Mouse (Mus musculus): ENCODE measurements at regions not wholly inside any gene's neighbourhood (a gene's known extent, or its start where the extent isn't known, plus 50 kb on each side); places are given as distances from the start of the nearest gene placed in this dataset.
"Not testable (repeated sequence)": the region's sequence is repeated elsewhere in the genome, so short reads cannot be mapped to it uniquely, and the experiment has no call there.

DNA sequence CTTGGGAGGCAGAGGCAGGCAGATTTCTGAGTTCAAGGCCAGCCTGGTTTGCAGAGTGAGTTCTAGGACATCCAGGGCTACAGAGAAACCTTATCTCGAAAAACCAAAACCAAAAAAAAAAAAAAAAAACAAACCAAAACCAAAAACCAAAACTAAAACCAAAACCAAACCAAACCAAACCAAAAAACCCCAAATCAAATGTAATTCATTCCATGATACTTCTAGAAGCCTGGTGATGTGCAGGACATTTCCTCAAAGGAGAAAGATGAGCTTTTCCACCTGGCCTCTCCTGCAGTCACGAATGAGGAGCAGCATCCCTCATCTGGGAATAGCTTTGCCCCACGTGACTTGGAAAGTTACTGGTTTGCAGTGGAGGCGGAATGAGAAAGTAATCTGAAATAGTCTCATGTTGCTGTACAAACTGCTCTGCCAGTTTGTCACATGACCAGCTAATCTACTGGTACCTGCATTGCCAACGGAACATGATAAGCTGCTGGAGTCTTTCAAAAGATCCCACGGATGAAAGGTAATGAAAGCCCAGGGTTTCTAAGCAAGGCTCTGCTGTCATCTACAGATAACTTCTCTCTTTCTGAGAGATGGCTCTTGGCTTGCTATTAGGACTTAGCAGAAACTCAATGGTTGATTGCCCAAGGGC is 127.8 kb upstream of the Max start:
- DNase-seq (ENCODE audit: low read depth, low spot score): no peak

DNA sequence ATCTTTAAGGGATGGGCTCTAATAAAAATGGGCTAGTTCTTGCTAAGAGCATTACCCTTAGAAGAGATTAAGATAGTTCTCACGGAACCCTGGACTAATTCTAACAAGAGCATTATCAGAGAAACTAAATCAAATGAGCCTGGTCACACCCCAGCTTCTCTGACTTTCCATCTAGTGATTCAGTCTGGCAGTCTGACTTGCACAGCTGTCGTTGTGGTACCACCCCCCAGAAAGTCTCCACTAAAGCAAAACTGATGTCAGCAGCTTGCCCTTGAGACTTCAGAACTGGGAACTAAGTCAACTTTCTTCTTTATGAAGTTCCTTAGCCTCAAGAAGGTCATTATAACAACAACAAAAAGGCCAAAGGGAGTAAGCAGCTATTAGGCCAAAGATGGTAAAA is 126.5 kb upstream of the Max start:
- no peak for DNase-seq (ENCODE audit: low read depth, low spot score)

DNA sequence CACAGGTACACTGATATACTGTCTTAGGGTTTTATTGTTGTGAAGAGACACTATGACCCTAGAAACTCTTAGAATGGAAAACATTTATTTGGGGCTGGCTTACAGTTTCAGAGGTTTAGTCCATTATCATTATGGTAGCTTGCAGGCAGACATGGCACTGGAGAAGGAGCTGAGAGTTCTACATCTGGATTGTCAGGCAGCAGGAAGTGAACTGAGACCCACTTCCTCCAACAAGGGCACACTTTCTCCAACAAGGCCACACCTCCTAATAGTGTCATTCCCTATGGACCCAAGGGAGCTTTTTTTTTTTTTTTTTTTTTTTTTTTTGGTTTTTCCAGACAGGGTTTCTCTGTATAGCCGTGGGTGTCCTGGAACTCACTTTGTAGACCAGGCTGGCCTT is 124.9 kb upstream of the Max start:
- not testable (repeated sequence) for DNase-seq (ENCODE audit: low read depth, low spot score)

DNA sequence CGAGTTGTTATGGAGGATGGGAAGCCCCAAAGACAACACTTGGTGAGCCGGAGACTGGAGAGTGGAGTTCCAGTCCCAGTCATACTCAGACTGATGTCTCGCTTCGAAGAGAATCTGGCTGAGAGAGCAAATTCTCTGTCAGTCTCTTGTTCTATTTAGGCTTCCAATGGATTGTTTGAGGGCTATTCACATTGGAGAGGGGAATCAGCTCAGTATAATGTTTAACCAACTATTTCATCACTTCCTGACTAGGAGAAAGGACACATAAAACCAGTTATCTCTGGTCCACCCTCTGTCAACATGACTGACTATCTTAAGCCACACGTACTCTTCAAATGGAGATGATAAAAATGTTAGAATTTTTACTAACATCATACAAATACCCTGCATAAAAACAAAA is 123.9 kb upstream of the Max start:
- DNase-seq (ENCODE audit: low read depth, low spot score): no peak

DNA sequence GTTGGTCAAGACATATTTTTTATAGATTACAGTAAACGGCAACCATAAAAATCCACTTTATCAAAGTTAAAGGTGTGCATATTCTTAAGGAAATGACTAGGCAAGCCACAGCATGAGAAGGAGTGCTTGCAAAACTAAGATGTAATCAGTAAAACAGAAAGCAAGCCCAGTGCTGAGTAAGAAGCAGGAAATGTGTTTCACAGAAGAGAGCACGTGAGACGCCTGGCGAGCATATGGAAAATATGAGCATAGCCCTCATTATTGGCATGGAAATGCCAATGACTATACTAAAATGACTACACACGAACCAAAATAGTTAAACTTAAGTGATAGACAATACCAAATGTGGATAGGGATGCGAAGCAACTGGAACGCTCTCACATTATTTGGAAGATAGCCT is 123.2 kb upstream of the Max start:
- DNase-seq (ENCODE audit: low read depth, low spot score): no peak

DNA sequence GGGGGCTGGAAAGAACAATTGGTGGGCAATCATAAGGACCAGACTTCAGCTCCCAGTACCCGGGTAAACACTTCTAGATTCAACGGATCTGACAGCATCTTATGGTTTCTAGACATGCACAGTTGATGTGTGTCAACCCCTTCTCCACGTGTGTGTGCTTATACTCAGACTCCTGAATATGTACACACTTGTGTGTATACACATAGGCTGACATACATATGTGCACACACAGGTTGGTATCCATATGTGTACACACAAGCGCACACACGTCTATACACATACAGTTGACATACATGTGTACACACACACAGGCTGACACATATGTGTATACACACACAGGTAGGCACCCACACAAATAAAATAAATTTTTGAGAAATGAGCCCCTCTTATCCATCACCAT is 122.7 kb upstream of the Max start:
- DNase-seq (ENCODE audit: low read depth, low spot score): no peak

DNA sequence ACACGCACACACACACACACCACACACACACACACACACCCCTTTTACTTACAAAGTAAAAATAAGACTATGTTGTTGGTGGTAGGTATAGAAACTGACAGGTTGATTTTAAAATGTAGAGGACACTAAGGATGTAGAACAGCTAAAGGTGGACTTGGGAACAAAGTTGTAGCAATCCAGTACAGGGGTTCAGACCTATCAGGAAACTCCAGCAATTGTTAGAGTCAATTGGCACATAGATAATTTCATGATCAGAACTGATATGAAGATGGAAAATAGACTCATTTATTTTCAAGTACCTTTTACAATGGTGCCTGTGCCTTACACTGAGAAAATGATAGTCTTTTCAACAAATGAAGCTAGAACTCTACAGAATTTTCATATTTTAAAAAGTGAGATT is 122.3 kb upstream of the Max start:
- no peak for DNase-seq (ENCODE audit: low read depth, low spot score)

DNA sequence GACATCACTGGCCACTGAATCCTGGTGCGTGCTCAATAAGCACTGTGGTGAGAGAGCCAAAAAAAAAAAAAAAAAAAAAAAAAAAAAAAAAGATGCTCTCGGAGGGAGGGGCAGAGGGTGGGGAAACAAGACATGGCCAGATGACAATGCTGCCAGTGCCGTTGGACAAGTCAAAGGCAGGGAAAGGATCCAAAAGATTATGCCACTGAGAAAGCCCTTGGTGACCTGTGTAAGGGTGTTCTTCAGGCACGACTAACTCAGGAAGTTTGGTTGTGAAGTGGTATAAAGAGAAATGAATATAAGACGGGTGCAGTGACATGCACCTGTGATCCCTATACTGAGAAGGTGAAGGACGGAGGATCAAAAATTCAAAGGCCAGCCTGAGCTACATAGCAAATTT is 121.8 kb upstream of the Max start:
- DNase-seq (ENCODE audit: low read depth, low spot score): no peak

DNA sequence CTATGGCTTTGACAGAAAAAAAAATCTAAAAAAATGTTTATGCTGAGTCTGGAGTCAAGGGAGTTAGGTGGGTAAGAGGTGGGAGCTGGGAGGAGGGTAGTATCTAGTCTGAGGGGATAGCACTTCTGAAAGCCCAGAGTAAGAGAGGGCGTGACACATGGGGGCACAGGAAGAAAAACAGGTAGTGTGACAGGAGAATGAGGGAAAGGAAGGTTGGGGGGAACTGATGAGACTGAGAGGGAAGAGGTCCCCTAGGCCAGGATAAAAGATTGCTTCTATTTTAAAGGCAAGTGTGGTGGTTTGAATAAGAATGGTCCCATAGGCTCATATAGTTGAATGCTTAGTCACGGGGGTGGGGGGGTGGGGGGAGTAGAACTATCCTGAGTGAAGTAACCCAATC is 119.8 kb upstream of the Max start:
- DNase-seq (ENCODE audit: low read depth, low spot score): no peak

DNA sequence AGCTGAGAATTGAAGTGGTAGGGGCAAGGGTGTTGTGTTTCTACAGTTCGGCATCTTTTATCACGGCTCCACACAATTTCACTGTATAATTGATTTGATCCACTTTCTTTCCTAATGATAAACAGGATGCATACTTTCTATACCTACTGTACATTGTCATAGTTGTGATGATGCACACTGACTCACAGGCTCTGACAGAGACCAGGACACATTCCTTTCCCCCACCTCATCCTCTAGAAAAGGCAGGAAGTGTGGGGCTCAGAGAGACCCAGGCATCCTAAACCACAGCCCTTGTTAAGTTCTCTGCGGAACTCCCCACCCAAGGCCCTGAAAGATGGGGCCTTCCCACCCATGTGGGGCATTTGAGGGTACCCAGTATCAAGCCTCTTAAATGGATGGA is 117.5 kb upstream of the Max start:
- DNase-seq (ENCODE audit: low read depth, low spot score): no peak

DNA sequence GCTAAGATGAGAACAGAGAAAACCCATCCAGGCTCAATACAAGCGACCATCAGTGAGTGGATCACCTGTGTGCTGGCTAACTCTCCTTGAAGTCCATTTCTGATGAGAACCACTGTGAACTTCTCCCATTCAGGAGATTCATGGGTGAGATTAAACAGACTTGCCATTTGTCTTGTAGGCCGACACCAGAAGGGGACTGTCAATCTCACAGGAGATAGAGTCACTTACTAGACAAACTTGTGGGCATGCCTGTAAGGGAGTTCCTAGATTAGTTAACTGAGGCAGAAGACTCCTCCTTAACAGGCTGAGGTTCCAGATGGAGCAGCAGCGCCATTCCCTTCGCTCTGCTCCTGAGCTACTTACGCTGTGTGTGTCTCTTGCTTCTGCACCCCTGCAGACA is 114.7 kb upstream of the Max start:
- no peak for DNase-seq (ENCODE audit: low read depth, low spot score)

DNA sequence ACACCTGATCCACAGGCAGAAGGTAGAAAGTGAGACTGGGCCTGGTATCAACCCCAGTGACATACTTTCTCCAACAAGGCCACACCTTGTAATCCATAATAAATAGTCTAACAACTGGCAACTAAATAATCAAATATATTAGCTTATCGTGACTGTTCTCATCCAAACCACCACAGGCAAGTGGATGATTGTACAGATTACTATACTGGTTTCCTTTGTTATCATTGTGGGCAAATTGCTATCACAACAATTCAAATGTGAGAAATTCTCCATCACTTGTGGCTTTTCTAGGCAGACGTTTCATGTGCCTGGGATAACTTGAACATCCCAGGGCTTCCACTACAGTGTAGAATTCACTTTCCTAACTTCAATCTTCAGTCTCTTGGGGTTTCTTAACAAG is 112.6 kb upstream of the Max start:
- no peak for DNase-seq (ENCODE audit: low read depth, low spot score)

DNA sequence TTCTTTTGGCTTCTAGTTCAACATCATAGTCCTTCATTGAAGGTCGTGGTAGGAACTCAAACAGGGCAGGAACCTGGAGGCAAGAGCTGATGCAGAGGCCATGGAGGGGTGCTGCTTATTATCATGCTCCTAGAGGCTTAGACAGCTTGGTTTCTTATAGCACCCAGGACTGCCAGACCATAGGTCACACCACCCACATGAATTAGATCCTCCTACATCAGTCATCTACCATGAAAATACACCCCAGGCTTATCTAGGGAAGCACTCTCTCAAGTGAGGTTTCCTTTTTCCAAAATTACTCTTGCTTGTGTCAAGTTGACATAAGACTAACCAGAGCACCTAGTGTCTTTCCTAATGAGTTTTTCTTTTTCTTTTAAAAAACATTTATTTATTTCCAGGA is 109.7 kb upstream of the Max start:
- no peak for DNase-seq (ENCODE audit: low read depth, low spot score)

DNA sequence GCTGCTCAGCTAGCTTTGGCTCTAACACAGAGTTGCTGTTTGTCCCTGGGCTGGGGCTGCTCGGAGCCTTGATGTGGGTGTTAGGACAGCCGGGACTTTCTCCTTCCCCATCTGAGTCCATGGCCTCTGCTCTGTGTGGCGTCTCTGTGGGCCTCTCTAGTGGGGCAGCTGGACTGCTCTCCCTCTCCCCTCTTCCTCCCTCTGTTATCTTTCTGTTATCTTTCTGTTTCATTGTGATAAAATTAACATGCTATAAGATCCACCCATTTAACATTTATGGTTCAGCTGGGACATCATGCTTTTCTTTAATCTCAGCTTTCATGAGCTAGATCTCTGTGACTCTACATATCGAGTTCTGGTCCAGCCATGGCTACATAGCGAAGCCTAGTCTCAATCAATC is 105.9 kb upstream of the Max start:
- DNase-seq (ENCODE audit: low read depth, low spot score): no peak

DNA sequence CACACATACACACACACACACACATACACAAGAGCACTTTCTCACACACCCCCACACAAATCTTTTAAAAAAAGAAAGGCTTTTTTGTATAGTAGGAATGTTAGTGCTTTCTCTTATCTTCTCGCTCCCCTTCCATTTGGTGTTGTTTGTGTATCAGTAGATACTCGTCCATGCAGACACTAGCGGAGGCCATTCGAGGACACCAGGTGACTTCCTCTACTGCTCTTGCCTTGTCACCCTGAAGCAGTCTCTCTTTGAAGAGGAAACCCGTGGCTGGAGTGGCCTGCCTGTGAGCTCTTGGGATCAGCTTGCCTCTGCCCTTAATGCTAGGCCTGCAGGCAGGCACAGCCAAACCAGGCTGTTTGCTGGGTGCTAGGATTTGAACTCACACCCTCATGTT is 105.1 kb upstream of the Max start:
- DNase-seq (ENCODE audit: low read depth, low spot score): no peak

DNA sequence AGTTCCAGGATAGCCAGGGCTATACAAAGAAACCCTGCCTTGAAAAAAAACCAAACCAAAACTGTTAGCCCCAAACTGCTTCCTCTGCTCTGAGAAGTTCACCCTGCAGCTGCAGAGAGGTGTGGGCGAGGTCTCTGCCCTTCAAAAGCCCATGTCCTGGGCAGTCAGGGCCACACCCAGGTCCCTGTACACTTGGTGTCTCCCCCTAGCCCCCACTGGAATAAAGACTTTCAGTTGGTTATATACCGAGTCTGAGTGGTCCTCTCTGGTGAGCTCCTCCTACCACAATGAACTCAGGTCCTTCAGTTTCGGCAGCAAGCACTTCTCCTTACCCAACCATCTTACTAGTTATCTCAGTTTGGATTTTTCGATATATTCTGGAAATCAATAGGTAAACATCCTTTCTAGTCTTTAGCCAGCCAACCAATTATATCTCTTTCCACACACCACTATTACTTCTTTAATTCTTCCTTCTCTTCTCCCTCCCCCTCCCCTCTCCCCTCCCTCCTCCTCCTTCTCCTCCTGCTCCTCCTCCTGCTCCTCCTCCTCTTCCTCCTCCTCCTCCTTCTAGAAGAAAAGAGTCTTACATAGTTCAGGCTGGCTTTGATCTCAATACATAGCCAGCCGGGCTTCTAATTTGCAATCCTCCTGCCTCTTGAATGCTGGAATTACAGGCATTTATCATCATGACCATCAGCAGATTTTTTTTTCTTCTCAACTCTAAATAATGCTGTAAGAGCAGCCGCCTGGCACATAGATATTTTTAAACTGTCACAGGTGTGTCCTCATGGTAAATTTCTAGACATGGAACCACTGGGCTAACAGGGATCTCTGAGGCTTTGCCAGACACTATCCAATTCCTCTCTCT is 103.9 kb upstream of the Max start:
- no peak for DNase-seq (ENCODE audit: low read depth, low spot score)

DNA sequence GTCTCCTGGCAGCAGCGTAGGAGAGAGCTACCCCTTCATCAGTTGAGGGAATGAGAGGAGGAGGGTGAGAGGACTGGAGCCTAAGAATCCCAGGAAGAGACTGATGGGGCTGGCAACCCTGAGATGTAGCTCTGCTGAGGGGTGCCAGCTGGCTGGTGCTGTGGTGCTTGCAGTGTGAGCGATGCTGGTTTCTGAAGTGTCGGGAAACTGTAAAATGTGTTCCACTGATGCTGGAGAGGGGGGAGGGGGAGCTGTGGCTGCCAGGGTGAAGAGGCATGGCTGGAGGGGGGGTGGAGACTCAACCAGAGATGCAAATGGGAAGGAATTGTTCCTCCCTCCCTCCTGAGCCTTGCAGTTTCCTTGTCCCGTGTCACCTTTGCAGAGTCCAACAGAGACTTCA is 102.0 kb upstream of the Max start:
- DNase-seq (ENCODE audit: low read depth, low spot score): no peak

DNA sequence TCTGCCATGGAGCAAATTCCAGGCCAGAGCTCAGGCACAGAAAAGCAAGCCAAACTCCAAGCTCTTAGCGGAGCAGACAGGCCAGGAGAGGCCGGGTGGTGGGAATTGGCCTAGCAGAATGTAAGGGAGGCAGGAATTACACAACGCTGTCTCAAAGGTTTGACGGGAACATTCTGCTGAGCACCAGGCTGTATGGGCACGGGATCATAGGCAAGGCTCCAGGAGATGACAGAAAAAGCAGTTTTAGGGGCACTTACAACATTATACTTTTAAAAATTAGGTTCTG is 99.5 kb upstream of the Max start:
- no peak for DNase-seq (ENCODE audit: low read depth, low spot score)

DNA sequence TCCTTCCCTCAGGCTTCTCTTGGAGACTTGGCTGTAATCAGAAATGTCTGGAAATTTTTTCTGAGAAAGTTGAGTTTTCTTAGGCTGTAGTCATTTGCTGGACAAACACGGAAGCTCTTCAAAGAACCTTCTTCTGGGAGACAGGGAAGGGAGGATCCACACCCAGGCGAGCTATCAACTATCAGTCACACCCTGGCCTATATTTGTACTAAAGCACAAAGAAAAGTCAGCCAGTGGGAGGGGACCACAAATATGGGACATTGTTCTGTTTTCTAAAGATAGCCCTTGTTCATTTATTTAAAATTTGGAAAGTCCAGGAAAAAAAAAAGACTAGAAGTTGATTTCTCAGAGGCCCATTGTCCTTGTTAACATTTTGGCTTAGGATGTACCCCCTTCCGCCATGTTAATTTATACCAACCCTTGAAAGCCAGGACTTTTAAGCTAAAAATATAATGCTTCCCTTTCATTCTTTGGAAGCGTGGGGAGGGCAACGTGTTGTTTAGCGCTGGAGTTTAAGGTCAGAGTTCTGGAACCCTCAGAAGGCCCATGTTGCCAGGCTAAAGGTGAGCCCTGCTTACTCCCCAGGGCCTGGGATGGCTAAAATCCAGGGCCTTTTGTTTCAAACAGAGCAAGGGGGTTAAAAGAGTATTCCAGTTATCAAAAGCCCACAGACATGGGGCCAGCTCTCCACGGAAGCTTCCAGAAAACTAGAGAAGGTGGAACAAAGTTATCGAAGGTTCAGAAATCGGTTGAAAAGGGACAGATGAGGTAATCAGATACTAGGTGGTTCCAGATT is 99.0 kb upstream of the Max start:
- no peak for DNase-seq (ENCODE audit: low read depth, low spot score)

DNA sequence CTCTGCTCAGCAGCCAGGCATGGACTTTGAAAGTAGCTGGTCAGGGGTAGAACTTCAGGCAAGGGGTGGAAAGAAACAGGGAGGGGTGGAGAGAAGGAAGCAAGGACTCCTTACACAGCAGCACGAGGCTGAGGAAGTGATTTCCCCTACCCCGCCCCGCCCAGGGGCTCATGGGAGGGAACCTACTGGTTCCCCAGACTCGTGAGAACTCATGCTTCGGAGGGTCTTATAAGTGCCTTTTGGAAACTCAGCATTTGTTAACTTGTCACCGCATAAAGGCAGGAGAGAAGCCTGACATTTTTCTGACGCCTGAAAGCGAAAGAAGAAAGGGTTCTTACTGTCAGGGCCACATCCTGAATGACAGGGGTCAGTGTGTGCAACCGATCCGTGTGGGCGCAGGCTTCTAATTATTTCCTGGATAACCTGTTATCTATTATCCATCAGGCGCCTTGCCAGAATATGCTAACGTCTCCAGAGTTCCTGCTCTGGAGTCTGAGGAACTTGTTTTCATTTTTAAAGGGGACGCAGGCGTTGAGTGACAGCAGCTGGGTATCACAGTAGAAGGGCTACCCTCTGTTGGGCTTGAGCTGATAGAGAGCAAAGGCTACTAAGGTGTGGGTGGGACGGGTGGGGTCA is 98.2 kb upstream of the Max start:
- peak; percentile 39 for DNase-seq (ENCODE audit: low read depth, low spot score)

DNA sequence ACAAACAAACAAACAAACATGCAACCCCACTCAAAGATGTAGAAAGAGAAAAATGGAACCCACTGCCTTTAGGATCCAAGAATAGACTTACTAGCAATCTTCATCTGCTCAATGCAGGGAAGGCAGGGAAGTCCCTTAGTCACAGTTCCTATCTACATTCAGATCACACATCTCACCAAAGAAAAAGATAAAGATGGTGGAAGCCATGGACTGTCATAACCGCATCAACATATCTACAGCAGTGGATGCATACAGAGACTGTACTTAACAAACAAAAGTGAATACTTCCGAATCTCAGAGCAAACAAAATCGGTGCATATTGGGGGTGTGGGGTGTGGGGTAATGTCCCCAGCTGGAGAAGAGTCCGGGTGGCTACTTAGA is 97.7 kb upstream of the Max start:
- DNase-seq (ENCODE audit: low read depth, low spot score): no peak

DNA sequence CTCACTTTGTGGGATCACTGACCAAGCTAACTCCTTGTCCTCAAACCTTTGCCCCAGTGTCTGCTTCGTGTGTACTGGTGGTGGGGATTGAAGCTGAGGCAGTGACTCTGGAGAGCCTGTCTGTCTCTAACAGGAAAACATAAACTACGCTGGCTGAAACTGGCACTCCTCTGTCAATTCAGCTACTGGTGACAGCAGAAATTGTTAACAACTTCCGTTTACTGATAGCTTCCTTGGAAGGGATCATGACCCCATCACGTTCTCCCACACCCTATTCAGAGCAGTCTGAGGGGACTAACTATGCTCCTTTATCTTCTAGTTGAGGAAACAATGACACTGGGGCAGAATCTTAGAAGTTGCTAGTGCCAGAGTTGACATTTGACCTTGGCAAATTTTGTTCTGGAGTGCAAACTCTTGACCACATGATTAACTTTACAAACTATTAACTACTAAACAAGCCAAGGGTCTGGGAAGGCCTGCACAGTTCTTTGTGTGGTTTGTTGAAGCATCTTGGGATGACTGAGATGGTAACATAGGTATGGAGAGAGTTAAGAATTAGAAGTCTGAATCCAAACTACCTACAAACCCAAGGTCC is 96.7 kb upstream of the Max start:
- DNase-seq (ENCODE audit: low read depth, low spot score): no peak
